Mouse (Mus musculus) right cerebral cortex, postnatal 4 days (tissue): ENCODE data around the gene C1ql1.

Experiments used
- DNase-seq: peaks from one replicate; pipeline ENCODE4 v3.0.0-alpha.2; 2022

Gene C1ql1

GRCm38 (mm10) chr11:102898408-102898807 lies 48.1 kb downstream of the C1ql1 start:
- DNase-seq = peak; percentile 46

DNA sequence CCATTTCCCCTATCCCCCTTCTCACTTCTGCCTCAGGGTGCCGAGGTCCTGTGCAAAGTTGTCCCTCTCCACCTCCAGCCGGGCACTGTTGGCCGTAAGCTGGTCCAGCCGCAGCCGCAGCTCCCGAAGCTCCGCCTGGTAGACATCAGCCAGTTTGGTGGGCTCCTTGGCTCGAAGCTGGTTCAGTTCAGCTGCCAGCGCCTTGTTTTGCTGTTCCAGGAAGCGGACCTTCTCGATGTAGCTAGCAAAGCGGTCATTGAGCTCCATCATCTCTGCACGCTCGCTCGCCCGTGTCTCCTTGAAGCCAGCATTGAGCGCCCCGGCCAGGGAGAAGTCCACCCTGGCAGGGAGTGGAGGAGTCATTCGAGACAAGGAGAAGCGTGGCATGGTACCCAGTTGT lies 49.8 kb downstream of the C1ql1 start:
- DNase-seq = no peak

- DNase-seq = no peak
These were observed 50.7 kb downstream of the C1ql1 start for GRCm38 (mm10) chr11:102895779-102896178.

- DNase-seq = no peak
These were observed 51.8 kb downstream of the C1ql1 start for GRCm38 (mm10) chr11:102894716-102895115.

DNA sequence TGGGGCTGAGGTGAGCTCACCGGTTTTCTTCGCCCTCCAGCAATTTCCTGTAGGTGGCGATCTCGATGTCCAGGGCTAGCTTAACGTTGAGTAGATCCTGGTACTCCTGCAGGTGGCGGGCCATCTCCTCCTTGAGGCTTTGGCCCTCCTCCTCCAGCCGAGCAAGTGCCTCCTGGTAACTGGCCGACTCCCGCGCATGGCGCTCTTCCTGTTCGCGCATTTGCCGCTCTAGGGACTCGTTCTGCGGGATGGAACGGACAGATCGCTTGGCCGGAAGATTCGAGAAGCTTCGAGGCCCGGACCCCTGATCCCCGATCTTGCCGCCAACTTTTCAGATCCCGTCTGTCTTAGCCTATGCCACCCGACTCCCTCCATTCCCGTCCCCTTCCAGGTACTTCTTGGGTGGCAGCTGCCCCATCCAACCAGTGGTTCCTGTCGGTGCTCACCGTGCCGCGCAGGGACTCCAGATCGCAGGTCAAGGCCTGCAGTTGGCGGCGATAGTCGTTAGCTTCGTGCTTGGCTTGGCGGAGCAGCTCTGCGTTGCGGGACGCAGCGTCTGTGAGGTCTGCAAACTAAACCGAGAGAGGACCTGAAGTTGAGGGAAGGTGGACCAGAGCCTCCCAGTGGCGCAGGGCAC lies 53.4 kb downstream of the C1ql1 start:
- peak; percentile 44 for DNase-seq

DNA sequence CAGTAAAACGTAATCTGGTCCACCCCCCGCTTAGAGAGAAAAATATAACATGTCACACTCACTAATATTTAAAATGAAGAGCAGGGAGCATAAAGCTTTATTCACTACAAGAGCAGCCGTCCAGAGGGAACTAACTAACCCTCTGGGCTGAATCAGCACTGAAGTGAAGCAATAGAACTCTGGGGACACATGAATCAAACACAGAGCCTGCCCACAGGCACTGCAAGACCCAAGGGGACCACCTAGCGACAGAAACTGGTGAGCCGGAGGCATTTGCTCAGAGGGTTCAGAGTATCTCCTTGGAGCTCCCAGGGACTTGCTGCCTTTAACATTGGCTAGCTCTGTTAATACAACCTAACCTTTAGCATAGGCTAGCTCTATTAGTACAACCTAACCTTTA lies 56.4 kb downstream of the C1ql1 start:
- DNase-seq = no peak
